Mouse (Mus musculus): ENCODE measurements around the gene Ptprd. TPM values are rescaled to one million over a fixed set of nuclear protein-coding genes. Genes with fewer than 3 reads are reported as not detected.
"Not testable (repeated sequence)": the region's sequence is repeated elsewhere in the genome, so short reads cannot be mapped to it uniquely, and the experiment has no call there.

Gene Ptprd
- polyA plus RNA-seq, 1 experiment from 2014 or later = 14.5 TPM

GRCm38 (mm10) chr4:76044802-76045201 is 2167.0 kb downstream of the Ptprd start:
- WGBS = 40% methylated on average over 1 of the region's 1 CpGs
- ATAC-seq (replicated peaks; ENCODE audit: low FRiP score, low read depth) (no peak), DNase-seq (ENCODE audit: low spot score) (no peak)

GRCm38 (mm10) chr4:76037178-76037577 is 2174.6 kb downstream of the Ptprd start:
- not testable (repeated sequence) for H3K4me3 ChIP-seq (replicated peaks; ENCODE audit: low read depth, low read length); ATAC-seq (replicated peaks; ENCODE audit: low FRiP score, low read depth); H3K27me3 ChIP-seq (ENCODE audit: insufficient read depth, low read length); H3K9ac ChIP-seq (ENCODE audit: low read depth, low read length); DNase-seq (ENCODE audit: low spot score); H3K4me2 ChIP-seq (ENCODE audit: low read length); H3K27ac ChIP-seq; H3K4me1 ChIP-seq (replicated peaks; ENCODE audit: insufficient read depth, low read length); H3K36me3 ChIP-seq (ENCODE audit: insufficient read depth, low read length); H3K9me3 ChIP-seq (replicated peaks; ENCODE audit: low read length)
- peak; percentile 18; the same call in 1 of the 2 replicates for TF ChIP-seq CTCF (IDR thresholded peaks at IDR 0.05; ENCODE audit: low read depth)
- WGBS = 84% methylated on average over 4 of the region's 4 CpGs

More at GRCm38 (mm10) chr4:76044802-76045201, 2167.0 kb downstream of the Ptprd start:
- H3K9ac ChIP-seq (ENCODE audit: low read depth, low read length) = no peak overlapping the region
- no peaks in the 10 kb centered on the region for H3K9me3 ChIP-seq (replicated peaks; ENCODE audit: low read length)
- 0 out of 2 replicates have a peak, but pooled peaks cover 4% of the 10 kb centered on the region for H3K36me3 ChIP-seq (ENCODE audit: insufficient read depth, low read length)
- no peak overlapping the region for H3K4me3 ChIP-seq (replicated peaks; ENCODE audit: low read depth, low read length)
- H3K4me2 ChIP-seq (ENCODE audit: low read length) = no peak overlapping the region
- H3K27ac ChIP-seq = no peak overlapping the region
- no peaks in the 10 kb centered on the region for H3K4me1 ChIP-seq (replicated peaks; ENCODE audit: insufficient read depth, low read length)
- TF ChIP-seq CTCF (IDR thresholded peaks at IDR 0.05; ENCODE audit: low read depth) = no peak
- H3K27me3 ChIP-seq (ENCODE audit: insufficient read depth, low read length) = no peaks in the 10 kb centered on the region

GRCm38 (mm10) chr4:76025571-76026325 is 2186.0 kb downstream of the Ptprd start:
- no peaks in the 10 kb centered on the region for H3K9me3 ChIP-seq (replicated peaks; ENCODE audit: low read length)
- H3K4me2 ChIP-seq (ENCODE audit: low read length) = peak overlapping the region; percentile 31
- no peaks in the 10 kb centered on the region for H3K4me1 ChIP-seq (replicated peaks; ENCODE audit: insufficient read depth, low read length)
- no peak overlapping the region for H3K4me3 ChIP-seq (replicated peaks; ENCODE audit: low read depth, low read length)
- H3K27me3 ChIP-seq (ENCODE audit: insufficient read depth, low read length) = no peaks in the 10 kb centered on the region
- WGBS = 36% methylated on average over 8 of the region's 8 CpGs
- TF ChIP-seq CTCF (IDR thresholded peaks at IDR 0.05; ENCODE audit: low read depth) = no peak
- no peak overlapping the region for H3K9ac ChIP-seq (ENCODE audit: low read depth, low read length)
- no peaks in the 10 kb centered on the region for H3K36me3 ChIP-seq (ENCODE audit: insufficient read depth, low read length)
- no peak overlapping the region for H3K27ac ChIP-seq
- ATAC-seq (replicated peaks; ENCODE audit: low FRiP score, low read depth) (peak; percentile 84), DNase-seq (ENCODE audit: low spot score) (peak; percentile 80)

GRCm38 (mm10) chr4:76024502-76024821 is 2187.3 kb downstream of the Ptprd start:
- H3K4me2 ChIP-seq (ENCODE audit: low read length) = no peak overlapping the region
- no peak overlapping the region for H3K4me3 ChIP-seq (replicated peaks; ENCODE audit: low read depth, low read length)
- no peaks in the 10 kb centered on the region for H3K27me3 ChIP-seq (ENCODE audit: insufficient read depth, low read length)
- H3K4me1 ChIP-seq (replicated peaks; ENCODE audit: insufficient read depth, low read length) = no peaks in the 10 kb centered on the region
- TF ChIP-seq CTCF (IDR thresholded peaks at IDR 0.05; ENCODE audit: low read depth) = no peak
- no peak overlapping the region for H3K27ac ChIP-seq
- H3K9me3 ChIP-seq (replicated peaks; ENCODE audit: low read length) = no peaks in the 10 kb centered on the region
- 36% methylated on average over 3 of the region's 3 CpGs for WGBS
- ATAC-seq (replicated peaks; ENCODE audit: low FRiP score, low read depth) (no peak), DNase-seq (ENCODE audit: low spot score) (no peak)
- H3K9ac ChIP-seq (ENCODE audit: low read depth, low read length) = no peak overlapping the region
- H3K36me3 ChIP-seq (ENCODE audit: insufficient read depth, low read length) = no peaks in the 10 kb centered on the region

DNA sequence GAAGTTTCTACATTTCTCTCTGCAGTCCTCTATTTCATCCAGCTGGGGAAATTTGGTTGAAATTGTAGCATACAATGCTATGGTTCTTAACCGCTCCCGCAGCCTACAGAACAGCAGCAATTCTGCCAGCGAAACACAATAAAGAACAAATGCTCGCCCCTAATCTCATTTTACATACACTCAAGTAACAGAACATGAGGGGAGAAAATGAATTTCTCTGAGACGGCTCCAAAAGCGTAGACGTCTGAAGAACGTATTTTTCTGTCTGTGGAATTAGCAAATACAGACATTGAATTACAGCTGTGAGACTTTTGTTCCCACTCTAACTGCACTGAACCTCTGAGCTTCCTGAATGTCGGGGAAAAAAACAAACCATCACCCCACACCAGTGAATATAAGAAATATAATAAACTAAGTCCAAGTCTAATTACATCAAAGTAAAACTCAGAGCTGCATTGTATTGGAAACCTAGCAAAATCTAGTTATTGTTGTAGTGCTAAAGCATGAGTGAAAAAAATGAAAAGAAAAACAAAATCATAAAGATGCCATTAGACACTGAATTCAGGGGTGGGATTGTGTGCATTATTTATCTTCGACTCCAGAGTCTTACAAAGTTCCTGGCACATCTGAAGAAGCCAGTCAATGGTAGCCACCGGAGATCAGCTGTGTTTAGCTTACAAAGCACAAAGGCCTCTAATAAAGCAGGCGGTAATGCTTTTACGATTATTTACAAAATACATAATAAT is 2187.8 kb downstream of the Ptprd start:
- Histone ChIP-seq H3K27ac (no peak overlapping the region), H3K9me3 (replicated peaks; ENCODE audit: low read length) (no peaks in the 10 kb centered on the region), H3K4me3 (replicated peaks; ENCODE audit: low read depth, low read length) (no peak overlapping the region), H3K27me3 (ENCODE audit: insufficient read depth, low read length) (no peaks in the 10 kb centered on the region), H3K4me2 (ENCODE audit: low read length) (no peak overlapping the region), H3K9ac (ENCODE audit: low read depth, low read length) (no peak overlapping the region), H3K36me3 (ENCODE audit: insufficient read depth, low read length) (no peaks in the 10 kb centered on the region), H3K4me1 (replicated peaks; ENCODE audit: insufficient read depth, low read length) (no peaks in the 10 kb centered on the region)
- DNase-seq (ENCODE audit: low spot score) (no peak), ATAC-seq (replicated peaks; ENCODE audit: low FRiP score, low read depth) (no peak)
- no peak for TF ChIP-seq CTCF (IDR thresholded peaks at IDR 0.05; ENCODE audit: low read depth)
- WGBS = 62% methylated on average over 13 of the region's 13 CpGs

DNA sequence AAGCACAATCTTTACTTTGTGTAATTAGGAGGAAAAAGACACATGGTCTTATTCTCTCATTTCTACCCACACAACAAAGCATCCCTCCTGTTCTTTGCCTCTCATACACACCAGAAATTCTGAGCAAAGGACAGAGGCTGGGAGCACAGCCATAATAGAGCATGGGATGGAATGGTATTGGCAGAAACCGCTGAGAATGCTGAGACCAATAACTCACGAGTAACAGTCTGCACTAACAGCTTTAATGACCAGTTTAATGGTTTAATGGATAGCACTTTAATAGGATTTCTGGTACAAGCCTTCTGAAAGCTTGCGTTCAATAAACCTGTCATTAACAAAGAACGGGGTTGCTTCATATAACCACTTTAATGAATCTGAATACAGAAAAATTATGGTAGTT is 2190.1 kb downstream of the Ptprd start:
- Histone ChIP-seq H3K4me3 (replicated peaks; ENCODE audit: low read depth, low read length) (no peak overlapping the region), H3K9me3 (replicated peaks; ENCODE audit: low read length) (no peaks in the 10 kb centered on the region), H3K4me1 (replicated peaks; ENCODE audit: insufficient read depth, low read length) (no peaks in the 10 kb centered on the region), H3K27ac (no peak overlapping the region), H3K36me3 (ENCODE audit: insufficient read depth, low read length) (no peaks in the 10 kb centered on the region), H3K4me2 (ENCODE audit: low read length) (no peak overlapping the region), H3K27me3 (ENCODE audit: insufficient read depth, low read length) (no peaks in the 10 kb centered on the region), H3K9ac (ENCODE audit: low read depth, low read length) (no peak overlapping the region)
- 21% methylated on average over 4 of the region's 4 CpGs for WGBS
- DNase-seq (ENCODE audit: low spot score) = peak; percentile 74
- no peak for TF ChIP-seq CTCF (IDR thresholded peaks at IDR 0.05; ENCODE audit: low read depth)
- 0 out of 2 replicates have a peak, but pooled peaks have one; percentile 43 for ATAC-seq (replicated peaks; ENCODE audit: low FRiP score, low read depth)
